Mouse (Mus musculus) cortical plate, adult 2 months (tissue): ENCODE measurements around the gene Diablo. TPM values are rescaled to one million over a fixed set of nuclear protein-coding genes. Genes with fewer than 3 reads are reported as not detected.

Experiments used
- H3K27ac ChIP-seq: fragments of 200-500 bp; 2 replicates; pipeline ENCODE4 v1.5.1; 2012; ENCODE audit warnings: low read length, control low read depth, inconsistent platforms; ENCODE audit not compliant: insufficient read depth
- H3K4me1 ChIP-seq: fragments of 200-500 bp; 2 replicates; pipeline ENCODE4 v1.6.1; 2011; ENCODE audit warnings: low read length; ENCODE audit not compliant: control insufficient read depth, insufficient read depth
- H3K4me3 ChIP-seq: fragments of 200-500 bp; 2 replicates; pipeline ENCODE4 v1.5.1; 2011; ENCODE audit warnings: mild to moderate bottlenecking, low read length, control low read depth; ENCODE audit not compliant: insufficient read depth
- CTCF ChIP-seq: fragments of 200-500 bp; IDR thresholded peaks from 2 replicates; pipeline ENCODE4 v1.5.1; 2011; ENCODE audit warnings: mild to moderate bottlenecking, control low read depth, low read length; ENCODE audit not compliant: insufficient read depth; ENCODE audit errors: extremely low read depth
- POLR2A ChIP-seq: fragments of 200-500 bp; IDR thresholded peaks from 2 replicates; pipeline ENCODE4 v1.6.1; 2011; ENCODE audit warnings: mild to moderate bottlenecking, low read length, control low read depth; ENCODE audit not compliant: insufficient read depth; ENCODE audit errors: extremely low read depth
- polyA plus RNA-seq: library from polyadenylated mRNA; depleted of rRNA; stranded (reverse); fragments of >200 nt; gene quantifications from 2 replicates; pipeline ENCODE4 v1.2.3, GENCODE M21; 2012

Gene Diablo
- polyA plus RNA-seq, 1 experiment, result 81.8 TPM

DNA sequence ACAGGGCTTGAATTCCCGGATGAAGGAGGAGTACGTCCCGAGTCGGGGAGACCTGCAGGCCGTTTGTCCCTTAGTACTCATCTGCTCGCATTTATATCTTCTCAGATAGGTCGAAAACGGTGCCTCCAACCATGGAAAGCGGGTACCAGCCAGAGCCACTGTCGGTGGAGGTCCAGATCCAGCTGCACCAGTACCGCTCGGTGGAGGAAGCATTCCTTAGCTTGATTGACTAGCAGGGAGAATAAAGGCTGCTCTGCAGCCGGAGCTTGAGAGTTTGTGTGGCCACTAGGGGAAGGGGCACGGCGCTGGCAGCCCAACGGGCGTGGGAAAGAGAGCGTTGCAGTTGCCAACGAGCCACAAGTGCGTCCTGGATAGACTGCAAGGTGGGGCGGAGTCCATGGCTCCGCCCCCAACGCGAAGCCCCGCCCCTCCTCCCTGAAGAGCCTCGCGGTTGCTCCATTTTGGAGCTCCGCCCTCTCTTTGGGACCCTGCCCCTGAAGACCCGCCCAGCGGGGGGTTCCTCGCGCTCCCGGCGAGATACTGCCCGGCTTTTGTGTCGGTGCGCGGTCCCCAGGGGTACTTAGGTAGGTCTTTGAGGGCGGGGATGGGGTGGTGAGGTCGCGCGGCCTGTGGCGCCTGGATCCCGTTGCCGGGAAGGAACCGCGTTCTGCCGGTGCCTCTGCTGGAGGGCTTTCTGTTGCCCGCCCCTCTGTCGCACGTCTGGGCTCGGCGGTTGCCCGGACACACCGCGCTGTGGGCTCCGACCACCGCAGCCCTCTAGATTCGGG lies 15.8 kb downstream of the Diablo start:
- peaks cover 3% of the 10 kb centered on the region; the same call in 1 of the 2 replicates for H3K4me1 ChIP-seq
- TF ChIP-seq CTCF, result no peak
- H3K27ac ChIP-seq, result no peak overlapping the region
- peak overlapping the region; percentile 26 for H3K4me3 ChIP-seq

DNA sequence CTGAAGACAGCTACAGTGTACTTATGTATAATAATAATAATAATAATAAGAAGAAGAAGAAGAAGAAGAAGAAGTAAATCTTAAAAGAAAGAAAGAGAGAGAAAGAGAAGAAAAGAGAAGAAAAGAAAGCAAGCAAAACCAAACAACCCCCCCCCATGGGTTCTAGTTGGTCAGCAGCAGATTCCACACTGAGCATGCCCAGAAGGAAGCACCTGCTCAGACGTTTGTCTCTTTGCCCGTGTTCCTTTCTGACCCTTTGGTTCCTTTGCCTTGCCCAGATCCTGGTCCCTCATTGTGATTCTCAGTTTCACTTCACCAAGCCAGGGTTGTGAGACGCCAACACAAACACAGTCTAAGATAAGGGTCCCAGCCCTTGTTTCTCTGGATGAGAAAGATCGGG lies 22.0 kb downstream of the Diablo start:
- peaks cover 2% of the 10 kb centered on the region; the same call in 1 of the 2 replicates for H3K4me1 ChIP-seq
- no peak overlapping the region for H3K27ac ChIP-seq
- H3K4me3 ChIP-seq, result no peak overlapping the region
- no peak for TF ChIP-seq POLR2A
- no peak for TF ChIP-seq CTCF

DNA sequence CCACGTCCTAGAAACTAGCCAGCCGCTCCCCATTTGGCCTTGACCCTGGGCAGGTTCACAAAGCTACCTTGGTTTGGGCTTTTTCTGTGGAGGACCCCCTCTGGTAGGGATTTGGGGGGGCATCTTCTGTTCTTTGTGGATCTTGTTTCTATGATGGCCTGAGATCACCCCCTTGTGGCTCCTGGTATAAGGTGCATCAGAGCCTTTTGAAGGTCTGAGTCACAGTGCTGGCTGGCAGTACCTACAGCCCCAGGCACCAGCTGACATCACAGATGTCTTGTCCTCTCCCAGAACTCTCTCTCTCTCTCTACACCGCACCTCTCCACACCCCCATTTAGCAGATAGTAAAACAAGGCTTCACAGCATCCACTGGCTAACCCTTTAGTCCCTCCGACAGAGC lies 24.3 kb downstream of the Diablo start:
- H3K27ac ChIP-seq, result no peak overlapping the region
- TF ChIP-seq CTCF (peak; percentile 63), POLR2A (no peak)
- no peak overlapping the region for H3K4me3 ChIP-seq
- H3K4me1 ChIP-seq, result peaks cover 2% of the 10 kb centered on the region; the same call in 1 of the 2 replicates

DNA sequence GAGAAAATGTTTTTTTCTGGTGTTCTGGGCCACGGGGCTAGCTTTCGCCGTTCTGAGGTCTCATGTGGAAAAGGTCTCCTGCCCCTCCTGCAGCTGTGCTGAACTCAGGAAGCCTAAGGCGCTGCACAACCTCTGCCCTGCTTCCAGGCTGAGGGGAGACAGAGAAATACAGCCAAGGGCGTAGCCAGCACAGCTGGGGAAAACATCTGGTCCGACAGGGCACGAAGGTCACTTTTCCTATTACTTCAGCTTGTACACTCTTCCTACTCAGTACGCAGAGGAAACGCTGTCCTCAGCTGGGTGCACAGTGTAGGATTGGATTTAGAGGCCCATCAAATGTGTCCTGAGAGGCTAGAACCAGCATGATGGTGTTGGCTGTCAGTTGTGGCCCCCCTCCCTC lies 34.0 kb downstream of the Diablo start:
- no peaks in the 10 kb centered on the region; the same call in 1 of the 2 replicates for H3K4me1 ChIP-seq
- TF ChIP-seq CTCF, result no peak
- no peak for TF ChIP-seq POLR2A

DNA sequence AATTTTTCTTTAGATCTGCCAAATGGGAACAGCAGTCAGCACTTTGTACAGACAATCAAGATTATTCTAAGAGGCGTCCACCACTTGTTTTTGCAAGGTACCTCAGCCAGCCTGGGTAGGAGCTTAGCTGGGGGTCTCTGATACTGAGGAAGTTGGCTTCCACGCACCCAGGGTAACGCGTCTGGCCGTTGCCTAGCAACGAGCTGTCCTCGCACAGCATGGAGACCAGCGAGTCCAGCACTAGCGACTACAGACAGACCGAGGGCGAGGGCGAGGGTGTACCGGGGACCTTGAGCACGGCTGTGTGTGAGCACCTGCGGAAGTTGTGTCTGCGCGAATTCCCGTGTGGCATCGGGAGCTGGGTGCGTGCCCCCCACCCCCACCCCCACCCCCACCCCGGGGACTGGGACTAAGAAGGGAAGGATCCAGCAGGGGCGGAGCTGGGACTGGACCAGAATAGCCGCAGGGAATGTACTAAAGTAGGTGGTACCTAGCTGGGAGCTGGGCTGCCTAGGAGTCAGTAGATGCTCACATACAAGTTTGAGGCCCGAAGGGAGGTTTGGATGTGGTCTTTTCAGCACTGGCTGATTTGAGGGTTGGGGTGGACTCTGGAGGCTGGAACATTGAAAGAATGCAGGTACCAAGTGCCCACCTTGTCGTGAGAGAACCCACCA lies 34.7 kb downstream of the Diablo start, which contains the start of the genes Lrrc43 and Il31:
TSS of gene Lrrc43 (plus strand) at position 194 of the 674 bp plus-strand sequence.
TSS of gene Il31 (minus strand) at position 378 of the 674 bp plus-strand sequence.
- no peaks in the 10 kb centered on the region; the same call in 1 of the 2 replicates for H3K4me1 ChIP-seq
- no peak within 1 kb of the TSS for H3K4me3 ChIP-seq
- TF ChIP-seq POLR2A (no peak), CTCF (no peak)

More for the DNA sequence above, 34.0 kb downstream of the Diablo start:
- Histone ChIP-seq H3K27ac (no peak overlapping the region), H3K4me3 (no peak overlapping the region)

DNA sequence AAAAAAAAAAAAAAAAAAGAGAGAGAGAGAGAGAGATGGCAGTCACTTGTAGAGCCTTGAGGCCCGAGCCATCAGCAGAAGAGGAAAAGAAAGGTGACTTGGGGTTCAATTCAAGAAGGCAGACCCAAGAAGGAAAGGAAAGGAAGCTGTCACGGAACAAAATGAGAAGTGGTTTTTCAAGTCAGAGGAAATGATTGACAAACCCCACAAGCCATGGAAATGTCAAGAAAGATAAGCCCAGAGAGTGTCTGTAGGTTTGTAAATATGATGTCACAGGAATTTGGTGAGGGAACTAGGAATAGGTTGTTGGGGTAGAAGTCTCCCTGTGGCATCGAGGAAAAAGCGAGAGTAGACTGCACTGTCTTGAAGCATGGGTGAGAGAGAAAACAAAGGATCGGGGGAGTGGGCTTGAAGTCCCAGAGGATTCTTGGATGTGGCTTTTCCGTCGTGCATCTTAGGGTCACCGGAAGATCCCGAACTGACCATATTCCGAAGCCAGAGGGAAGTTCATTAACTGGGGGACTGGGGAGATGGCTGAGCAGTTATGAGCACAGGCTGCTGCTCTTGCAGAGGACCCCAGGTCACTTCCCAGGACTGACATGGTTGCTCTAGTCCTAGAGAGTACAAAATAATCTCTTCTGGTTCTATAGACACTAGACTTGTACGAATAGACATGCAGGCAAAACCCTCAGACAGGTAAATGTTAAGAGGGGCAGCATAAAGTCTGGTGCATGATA lies 36.1 kb downstream of the Diablo start:
- H3K4me1 ChIP-seq, result no peaks in the 10 kb centered on the region; the same call in 1 of the 2 replicates
- TF ChIP-seq CTCF, result no peak
- TF ChIP-seq POLR2A, result no peak
- no peak overlapping the region for H3K27ac ChIP-seq
- H3K4me3 ChIP-seq, result no peak overlapping the region

More for the DNA sequence above, 34.7 kb downstream of the Diablo start, which contains the start of the genes Lrrc43 and Il31:
- H3K27ac ChIP-seq, result no peak within 1 kb of the TSS

DNA sequence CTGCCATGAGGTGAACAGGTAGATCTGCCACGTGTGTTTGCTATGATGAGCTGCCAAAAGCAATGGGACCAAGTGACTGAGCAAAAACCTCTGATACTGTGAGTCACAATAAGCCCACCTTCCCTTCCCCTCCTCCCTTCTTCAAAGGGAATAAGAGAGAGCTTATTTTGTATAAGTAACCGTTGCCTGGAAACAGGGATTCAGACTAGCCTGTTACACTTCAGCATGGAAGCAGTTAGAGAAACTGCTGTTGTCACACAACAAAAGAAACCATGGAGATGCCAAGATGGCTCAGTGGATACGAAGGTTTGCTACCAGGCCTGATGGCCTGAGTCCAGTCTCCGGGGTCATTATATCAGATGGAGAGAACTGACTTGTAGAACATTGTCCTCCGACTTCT lies 50.2 kb downstream of the Diablo start:
- H3K27ac ChIP-seq, result no peak overlapping the region
- H3K4me3 ChIP-seq, result no peak overlapping the region
- no peaks in the 10 kb centered on the region for H3K4me1 ChIP-seq
- TF ChIP-seq POLR2A, result no peak
- TF ChIP-seq CTCF, result no peak

DNA sequence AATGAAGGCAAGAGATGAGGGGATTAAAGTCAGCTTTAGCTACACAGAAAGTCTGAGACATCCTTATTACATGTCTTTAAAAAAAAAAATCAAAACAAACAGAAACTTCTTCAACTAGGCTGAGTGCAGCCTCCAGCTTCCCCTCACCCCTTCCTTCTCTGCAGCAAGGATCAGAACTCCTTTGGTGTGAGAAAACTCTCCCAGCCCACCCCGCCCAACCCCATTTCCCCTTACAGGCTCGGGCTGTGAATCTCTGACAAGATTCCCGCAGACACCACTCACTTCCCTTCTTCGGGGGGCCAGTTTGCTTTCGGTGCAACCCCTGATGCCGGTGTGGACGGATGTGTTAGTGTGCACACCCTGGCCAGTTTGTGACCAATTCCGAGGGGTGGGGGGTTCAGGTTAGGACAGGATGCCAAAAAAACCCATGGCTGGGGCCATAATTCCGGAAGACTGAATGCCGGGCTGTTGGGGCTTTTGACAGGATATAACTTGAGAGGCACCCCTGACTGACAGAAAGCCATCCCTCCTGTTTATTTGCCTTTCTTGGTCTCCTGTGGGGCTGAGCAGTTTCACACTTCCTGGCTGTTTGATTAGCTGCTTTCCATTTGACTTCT lies 53.1 kb downstream of the Diablo start:
- no peak overlapping the region for H3K4me3 ChIP-seq
- no peaks in the 10 kb centered on the region for H3K4me1 ChIP-seq
- no peak overlapping the region for H3K27ac ChIP-seq
- TF ChIP-seq CTCF, result no peak
- no peak for TF ChIP-seq POLR2A

DNA sequence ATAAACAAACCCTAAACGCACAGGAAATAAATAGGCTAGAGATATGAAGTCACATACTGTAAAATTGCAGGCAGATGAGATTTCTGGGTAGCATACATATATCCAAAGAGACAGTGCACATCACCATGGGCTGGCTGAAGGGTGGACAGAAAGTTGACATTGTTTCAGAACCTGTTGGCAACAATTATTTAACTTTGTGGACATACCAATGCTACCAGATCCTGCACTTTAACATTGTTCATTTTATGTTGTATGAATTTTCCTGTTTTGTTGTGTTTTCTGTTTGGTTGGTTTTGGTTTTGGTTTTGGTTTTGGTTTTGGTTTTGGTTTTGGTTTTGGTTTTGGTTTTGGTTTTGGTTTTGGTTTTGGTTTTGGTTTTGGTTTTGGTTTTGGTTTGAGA lies 59.3 kb downstream of the Diablo start:
- H3K4me3 ChIP-seq, result no peak overlapping the region
- H3K27ac ChIP-seq, result no peak overlapping the region
- H3K4me1 ChIP-seq, result no peaks in the 10 kb centered on the region
- TF ChIP-seq POLR2A (no peak), CTCF (no peak)
